Mouse (Mus musculus) v-Abl transformed pro-B cells (cell line): ENCODE measurements around the gene Gm4779.
"Not testable (repeated sequence)": the region's sequence is repeated elsewhere in the genome, so short reads cannot be mapped to it uniquely, and the experiment has no call there.

Experiments
- in situ Hi-C, 2 experiments: fragments of 400-800 bp; cut with MboI; formaldehyde crosslinking; loops; one replicate each; pipeline ENCODE4 v1.15.1; 2025; ENCODE audit not compliant: unreplicated experiment in 2 of 2

Gene Gm4779

GRCm38 (mm10) chrX:101794342-101794741 is at the start of gene Gm4779, which contains the start of gene 8030474K03Rik:
Gene Gm4779, minus strand, starts transcription at chrX:101794423.
Gene 8030474K03Rik, plus strand, starts transcription at chrX:101794656.
- in situ Hi-C loops = loop anchor here in 1 of 2 experiments (25.0 kb wide), 1 partner anchor 282 kb away; no protein-coding TSS in a partner anchor

GRCm38 (mm10) chrX:101819980-101820379 is 25.8 kb upstream of the Gm4779 start:
- in situ Hi-C loops = not testable (repeated sequence)

- in situ Hi-C loops = no loop called here
Measured at GRCm38 (mm10) chrX:101819163-101819562, 24.9 kb upstream of the Gm4779 start.

- in situ Hi-C loops = no loop called here
Measured at GRCm38 (mm10) chrX:101811750-101812149, 17.5 kb upstream of the Gm4779 start.

GRCm38 (mm10) chrX:101805512-101805911 is 11.3 kb upstream of the Gm4779 start:
- in situ Hi-C loops = loop anchor here (5.0 kb wide), 1 partner anchor 137 kb away; no protein-coding TSS in a partner anchor

GRCm38 (mm10) chrX:101791551-101791950 is 2.7 kb downstream of the Gm4779 start:
- in situ Hi-C loops = loop anchor here in 1 of 2 experiments (25.0 kb wide), 1 partner anchor 279 kb away; no protein-coding TSS in a partner anchor

- in situ Hi-C loops = loop anchor here (10.0 kb wide), 2 partner anchors 97 to 267 kb away; no protein-coding TSS in a partner anchor
Measured at GRCm38 (mm10) chrX:101772035-101772434, 22.2 kb downstream of the Gm4779 start.

- in situ Hi-C loops = loop anchor here (10.0 kb wide), 2 partner anchors 96 to 266 kb away; no protein-coding TSS in a partner anchor
Measured at GRCm38 (mm10) chrX:101770307-101770706, 23.9 kb downstream of the Gm4779 start.

GRCm38 (mm10) chrX:101769478-101769877 is 24.7 kb downstream of the Gm4779 start:
- in situ Hi-C loops = loop anchor here in 1 of 2 experiments (5.0 kb wide), 1 partner anchor 97 kb away; no protein-coding TSS in a partner anchor

- in situ Hi-C loops = loop anchor here in 1 of 2 experiments (5.0 kb wide), 1 partner anchor 95 kb away; no protein-coding TSS in a partner anchor
Measured at GRCm38 (mm10) chrX:101767280-101767679, 26.9 kb downstream of the Gm4779 start.

- in situ Hi-C loops = loop anchor here in 1 of 2 experiments (5.0 kb wide), 1 partner anchor 93 kb away; no protein-coding TSS in a partner anchor
Measured at GRCm38 (mm10) chrX:101765111-101765510, 29.1 kb downstream of the Gm4779 start.

GRCm38 (mm10) chrX:101764621-101765020 is 29.6 kb downstream of the Gm4779 start:
- in situ Hi-C loops = loop anchor here in 1 of 2 experiments (5.0 kb wide), 1 partner anchor 92 kb away; no protein-coding TSS in a partner anchor

GRCm38 (mm10) chrX:101754478-101754877 is 39.7 kb downstream of the Gm4779 start:
- in situ Hi-C loops = no loop called here

GRCm38 (mm10) chrX:101750144-101750543 is 44.1 kb downstream of the Gm4779 start:
- in situ Hi-C loops = no loop called here

GRCm38 (mm10) chrX:101741064-101741433 is 53.2 kb downstream of the Gm4779 start:
- in situ Hi-C loops = no loop called here

- in situ Hi-C loops = no loop called here
Measured at GRCm38 (mm10) chrX:101740335-101741063, 53.7 kb downstream of the Gm4779 start.
